Mouse (Mus musculus) embryonic facial prominence, embryonic 11.5 days (tissue): ENCODE data around the gene Ptpn13. TPM values are rescaled to one million over a fixed set of nuclear protein-coding genes. Genes with fewer than 3 reads are reported as not detected.

Source experiments
- ATAC-seq: fragments of 200-750 bp; cut with Nextera tagmentation; replicated peaks from 2 replicates; pipeline ENCODE4 v1.8.0; 2017; ENCODE audit warnings: low read depth; ENCODE audit not compliant: insufficient number of reproducible peaks, low FRiP score, low TSS enrichment
- DNase-seq: peaks from one replicate; pipeline ENCODE4 v3.0.0-alpha.2; 2015; ENCODE audit warnings: low spot score
- H3K27ac ChIP-seq: fragments of 300-500 bp; sonication (generic); replicated peaks from 2 replicates; pipeline ENCODE4 v1.5.1; 2014; ENCODE audit warnings: mild to moderate bottlenecking, low read depth, low read length, control low read depth
- H3K27me3 ChIP-seq: fragments of 300-500 bp; sonication (generic); 2 replicates; pipeline ENCODE4 v1.6.1; 2014; ENCODE audit warnings: mild to moderate bottlenecking, low read length, moderate library complexity, mixed read lengths; ENCODE audit not compliant: control insufficient read depth, insufficient read depth
- H3K36me3 ChIP-seq: fragments of 300-500 bp; sonication (generic); replicated peaks from 2 replicates; pipeline ENCODE4 v1.6.1; 2014; ENCODE audit warnings: low read depth, mild to moderate bottlenecking, low read length, moderate library complexity, mixed read lengths; ENCODE audit not compliant: control insufficient read depth, insufficient read depth
- H3K4me1 ChIP-seq: fragments of 300-500 bp; sonication (generic); 2 replicates; pipeline ENCODE4 v1.6.1; 2014; ENCODE audit warnings: low read length, mixed read lengths; ENCODE audit not compliant: control insufficient read depth, insufficient read depth
- H3K4me2 ChIP-seq: fragments of 300-500 bp; sonication (generic); 2 replicates; pipeline ENCODE4 v1.6.1; 2014; ENCODE audit warnings: low read depth, mild to moderate bottlenecking, control low read depth, low read length, moderate library complexity
- H3K4me3 ChIP-seq: fragments of 300-500 bp; sonication (generic); 2 replicates; pipeline ENCODE4 v1.5.1; 2014; ENCODE audit warnings: low read depth, low read length, control low read depth
- H3K9ac ChIP-seq: fragments of 300-500 bp; sonication (generic); replicated peaks from 2 replicates; pipeline ENCODE4 v1.6.1; 2014; ENCODE audit warnings: mild to moderate bottlenecking, control low read depth, low read length
- H3K9me3 ChIP-seq: fragments of 300-500 bp; sonication (generic); replicated peaks from 2 replicates; pipeline ENCODE4 v1.6.1; 2016; ENCODE audit warnings: mild to moderate bottlenecking, low read length, inconsistent platforms, mixed read lengths; ENCODE audit not compliant: control insufficient read depth
- WGBS: fragments of 180-500 bp; shearing (Covaris S2); extraction: QIAGEN DNeasy Blood & Tissue Kit; methylation state at CpG from one replicate; pipeline ENCODE4 v1.1.7; 2014; 5-methylcytosine and 5-hydroxymethylcytosine counted together
- polyA plus RNA-seq: library from polyadenylated mRNA; unstranded; fragments of >200 nt; fragmentation: Nextera tagmentation; extraction: Ambion mirVana; gene quantifications from 2 replicates; pipeline ENCODE4 v1.2.1, GENCODE M21; 2014

The Ptpn13 gene
- polyA plus RNA-seq, 1 experiment from 2014 or later: 15.3 TPM

DNA sequence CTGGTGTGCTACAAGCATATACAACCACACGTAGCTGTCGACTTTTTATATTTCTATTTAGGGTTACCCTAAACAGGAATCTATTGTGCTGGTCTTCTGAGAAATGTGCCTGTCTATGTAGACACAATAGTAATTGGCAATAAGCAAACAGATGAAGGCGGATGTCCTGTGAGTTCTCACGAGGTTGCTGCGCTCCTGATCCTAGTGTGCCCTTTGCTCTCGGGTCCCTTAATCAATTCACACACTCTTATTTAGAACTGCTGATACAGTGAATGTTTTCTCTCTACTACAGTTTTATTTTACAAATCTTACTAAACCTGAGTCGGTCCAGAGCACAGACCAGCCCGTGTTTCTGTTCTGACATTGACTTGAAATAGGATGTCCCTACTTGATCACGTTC lies 135.6 kb downstream of the Ptpn13 start:
- no peaks in the 10 kb centered on the region for H3K4me1 ChIP-seq
- 93% methylated on average over 9 of the region's 9 CpGs for WGBS
- no peak overlapping the region for H3K9ac ChIP-seq
- H3K27ac ChIP-seq: no peak overlapping the region
- no peaks in the 10 kb centered on the region for H3K27me3 ChIP-seq
- no peak overlapping the region for H3K4me3 ChIP-seq
- peaks cover 5% of the 10 kb centered on the region for H3K36me3 ChIP-seq
- no peak overlapping the region for H3K4me2 ChIP-seq
- ATAC-seq: no peak
- no peak for DNase-seq
- H3K9me3 ChIP-seq: no peaks in the 10 kb centered on the region

DNA sequence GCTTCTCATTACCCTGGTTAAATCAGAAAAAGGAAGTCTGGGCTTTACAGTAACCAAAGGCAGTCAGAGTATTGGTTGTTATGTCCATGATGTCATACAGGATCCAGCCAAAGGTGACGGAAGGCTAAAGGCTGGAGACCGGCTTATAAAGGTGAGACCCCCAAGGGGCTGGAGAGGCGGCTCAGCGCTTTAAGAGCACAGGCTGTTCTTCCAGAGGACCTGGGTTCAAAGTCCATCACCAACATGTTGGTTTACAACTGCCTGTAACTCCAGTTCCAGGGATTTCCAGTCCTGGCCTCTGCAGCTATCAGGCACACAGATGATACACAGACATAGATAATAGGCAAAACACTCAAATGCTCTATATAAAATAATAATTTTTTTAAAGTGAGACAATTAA lies 143.0 kb downstream of the Ptpn13 start:
- Histone ChIP-seq H3K27ac (no peak overlapping the region), H3K4me3 (no peak overlapping the region), H3K27me3 (no peaks in the 10 kb centered on the region), H3K36me3 (peaks cover 2% of the 10 kb centered on the region; the same call in 1 of the 2 replicates), H3K4me1 (no peaks in the 10 kb centered on the region), H3K9ac (no peak overlapping the region), H3K9me3 (no peaks in the 10 kb centered on the region), H3K4me2 (no peak overlapping the region)
- WGBS: 85% methylated on average over 4 of the region's 4 CpGs
- ATAC-seq (no peak), DNase-seq (no peak)

DNA sequence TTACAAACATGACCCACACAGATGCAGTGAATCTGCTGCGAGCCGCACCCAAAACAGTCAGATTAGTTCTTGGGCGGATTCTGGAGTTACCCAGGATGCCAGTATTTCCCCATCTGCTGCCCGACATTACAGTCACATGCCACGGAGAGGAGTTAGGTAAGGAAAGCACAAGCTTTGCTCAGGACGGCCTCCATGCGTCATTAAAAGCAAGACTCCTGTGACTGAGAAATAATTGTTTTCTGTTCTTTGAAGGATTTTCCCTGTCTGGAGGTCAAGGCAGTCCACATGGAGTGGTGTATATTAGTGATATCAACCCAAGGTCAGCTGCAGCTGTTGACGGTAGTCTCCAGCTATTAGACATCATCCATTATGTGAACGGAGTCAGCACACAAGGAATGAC lies 144.5 kb downstream of the Ptpn13 start:
- no peaks in the 10 kb centered on the region for H3K27me3 ChIP-seq
- no peak overlapping the region for H3K4me3 ChIP-seq
- H3K27ac ChIP-seq: no peak overlapping the region
- H3K4me1 ChIP-seq: no peaks in the 10 kb centered on the region
- H3K36me3 ChIP-seq: peaks cover 2% of the 10 kb centered on the region; the same call in 1 of the 2 replicates
- WGBS: 92% methylated on average over 9 of the region's 9 CpGs
- no peak for ATAC-seq
- H3K9ac ChIP-seq: no peak overlapping the region
- H3K4me2 ChIP-seq: no peak overlapping the region
- no peaks in the 10 kb centered on the region for H3K9me3 ChIP-seq
- no peak for DNase-seq

- WGBS: 80% methylated on average over 11 of the region's 11 CpGs
- Histone ChIP-seq H3K27ac (no peak overlapping the region), H3K27me3 (no peaks in the 10 kb centered on the region), H3K4me2 (no peak overlapping the region), H3K4me1 (no peaks in the 10 kb centered on the region), H3K9me3 (no peaks in the 10 kb centered on the region), H3K9ac (no peak overlapping the region), H3K4me3 (no peak overlapping the region), H3K36me3 (no peaks in the 10 kb centered on the region)
- no peak for ATAC-seq
- no peak for DNase-seq
Observed at GRCm38 (mm10) chr5:103579680-103580420, 154.9 kb downstream of the Ptpn13 start.

DNA sequence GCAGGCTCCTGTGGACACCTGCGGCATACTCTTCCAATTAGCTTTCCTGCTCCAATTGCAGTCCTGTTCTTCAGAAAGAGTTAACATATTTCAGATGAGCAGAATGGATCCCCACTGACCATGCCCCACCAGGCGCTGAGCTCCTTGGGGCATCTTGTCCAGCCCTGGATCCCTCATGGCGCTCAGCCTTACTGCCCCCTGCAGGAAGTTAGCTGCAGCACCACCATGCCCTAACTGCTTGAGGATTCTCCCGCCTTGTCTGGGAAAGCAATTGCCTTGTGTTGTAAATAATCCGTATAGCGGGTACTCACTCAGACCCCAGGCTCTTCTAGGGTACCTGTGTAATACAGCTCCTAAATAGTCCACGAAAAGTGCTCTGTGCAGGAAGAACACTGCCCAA lies 162.2 kb downstream of the Ptpn13 start:
- Histone ChIP-seq H3K27me3 (no peaks in the 10 kb centered on the region), H3K4me1 (no peaks in the 10 kb centered on the region), H3K9ac (no peak overlapping the region), H3K27ac (no peak overlapping the region), H3K9me3 (no peaks in the 10 kb centered on the region), H3K4me2 (no peak overlapping the region), H3K4me3 (no peak overlapping the region), H3K36me3 (no peaks in the 10 kb centered on the region)
- WGBS: 80% methylated on average over 7 of the region's 7 CpGs
- peak; percentile 33 for DNase-seq
- no peak for ATAC-seq

- Histone ChIP-seq H3K9ac (no peak overlapping the region), H3K27ac (no peak overlapping the region), H3K4me1 (no peaks in the 10 kb centered on the region), H3K27me3 (no peaks in the 10 kb centered on the region), H3K4me3 (no peak overlapping the region), H3K9me3 (no peaks in the 10 kb centered on the region), H3K4me2 (no peak overlapping the region), H3K36me3 (no peaks in the 10 kb centered on the region)
- WGBS: 79% methylated on average over 7 of the region's 7 CpGs
- no peak for ATAC-seq
- no peak for DNase-seq
Observed at GRCm38 (mm10) chr5:103591846-103592245, 166.9 kb downstream of the Ptpn13 start.

DNA sequence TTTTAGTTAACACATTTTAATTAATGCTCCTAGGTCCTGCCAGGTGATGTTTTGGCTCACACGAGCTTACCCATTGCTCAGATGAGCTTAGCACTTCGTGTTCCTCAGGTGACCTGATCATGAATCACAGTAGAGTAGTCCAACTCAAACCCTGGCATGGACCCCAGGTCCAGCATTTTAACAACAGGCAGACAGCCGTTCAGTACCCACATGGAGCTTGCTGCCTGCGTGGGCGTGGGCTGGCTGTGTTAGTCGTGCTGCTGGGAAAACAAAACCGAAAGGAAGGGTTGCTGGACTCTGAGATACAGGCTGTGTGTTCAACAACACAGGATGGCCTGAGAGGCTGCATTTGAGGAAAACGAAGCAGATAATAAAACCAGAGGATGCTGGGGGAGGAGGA lies 167.7 kb downstream of the Ptpn13 start:
- no peak for DNase-seq
- Histone ChIP-seq H3K9me3 (no peaks in the 10 kb centered on the region), H3K27ac (no peak overlapping the region), H3K27me3 (no peaks in the 10 kb centered on the region), H3K9ac (no peak overlapping the region), H3K36me3 (no peaks in the 10 kb centered on the region), H3K4me2 (no peak overlapping the region), H3K4me1 (no peaks in the 10 kb centered on the region), H3K4me3 (no peak overlapping the region)
- WGBS: 86% methylated on average over 8 of the region's 8 CpGs
- no peak for ATAC-seq

- 87% methylated on average over 9 of the region's 9 CpGs for WGBS
- Histone ChIP-seq H3K9ac (no peak overlapping the region), H3K9me3 (no peaks in the 10 kb centered on the region), H3K4me2 (no peak overlapping the region), H3K36me3 (no peaks in the 10 kb centered on the region), H3K27ac (no peak overlapping the region), H3K4me1 (no peaks in the 10 kb centered on the region), H3K27me3 (no peaks in the 10 kb centered on the region), H3K4me3 (no peak overlapping the region)
- ATAC-seq: no peak
- DNase-seq: no peak
Observed at GRCm38 (mm10) chr5:103593575-103593974, 168.6 kb downstream of the Ptpn13 start.
